In genomic region chr12:21495511-21495910, GRCm38 (mm10) we compare ENCODE assay signal across 15 mouse cellular contexts.
"Had no signal": no experiment of that assay in that cellular context is flagged by ENCODE, and none has a peak within 500 bp of the region (broad histone marks: within the 10 kb centered on the region; RNA-seq: fewer than 3 reads in every experiment).

No protein-coding gene starts in this region.

- H3K36me3 ChIP-seq: kidney, embryonic 15.5 days; limb, embryonic 15.5 days; lung, embryonic 15.5 days; midbrain, embryonic 15.5 days; neural tube, embryonic 12.5 days; stomach, embryonic 15.5 days had no signal

- H3K27ac ChIP-seq: kidney, embryonic 15.5 days; left cerebral cortex, adult 2 months; limb, embryonic 15.5 days; lung, embryonic 15.5 days; macrophage; midbrain, embryonic 15.5 days; neural tube, embryonic 12.5 days; stomach, embryonic 15.5 days had no signal

- H3K27me3 ChIP-seq: kidney, embryonic 15.5 days; limb, embryonic 15.5 days; lung, embryonic 15.5 days; megakaryocyte, embryonic 14.5 days; midbrain, embryonic 15.5 days; neural tube, embryonic 12.5 days; stomach, embryonic 15.5 days had no signal

- H3K4me1 ChIP-seq: kidney, embryonic 15.5 days; limb, embryonic 15.5 days; lung, embryonic 15.5 days; megakaryocyte, embryonic 14.5 days; neural tube, embryonic 12.5 days; stomach, embryonic 15.5 days had no signal

- H3K9me3 ChIP-seq: kidney, embryonic 15.5 days; limb, embryonic 15.5 days; lung, embryonic 15.5 days; midbrain, embryonic 15.5 days; neural tube, embryonic 12.5 days; stomach, embryonic 15.5 days had no signal

- H3K9ac ChIP-seq: kidney, embryonic 15.5 days; limb, embryonic 15.5 days; lung, embryonic 15.5 days; midbrain, embryonic 15.5 days; neural tube, embryonic 12.5 days; stomach, embryonic 15.5 days had no signal

- H3K4me2 ChIP-seq: kidney, embryonic 15.5 days; limb, embryonic 15.5 days; lung, embryonic 15.5 days; midbrain, embryonic 11.5 days; midbrain, embryonic 15.5 days; neural tube, embryonic 12.5 days; stomach, embryonic 15.5 days had no signal

- DNase-seq: kidney, adult 2 months; kidney, postnatal 14 days; lung, postnatal 14 days; thymus, adult 18-20 months; thymus, postnatal 25 days had no signal

- ATAC-seq: midbrain, embryonic 15.5 days had no signal

- H3K4me3 ChIP-seq: kidney, embryonic 15.5 days; left cerebral cortex, adult 2 months; limb, embryonic 15.5 days; lung, embryonic 15.5 days; megakaryocyte, embryonic 14.5 days; midbrain, embryonic 15.5 days; neural tube, embryonic 12.5 days; stomach, embryonic 15.5 days had no signal
